Mouse (Mus musculus) heart, adult 2 months (tissue): ENCODE results near the gene Hgd. TPM values are rescaled to one million over a fixed set of nuclear protein-coding genes. Genes with fewer than 3 reads are reported as not detected.

ENCODE experiments used
- DNase-seq, 2 experiments: peaks; one replicate each; pipeline ENCODE4 v3.0.0; 2021
- H3K27ac ChIP-seq: fragments of 200-600 bp; 2 replicates; pipeline ENCODE4 v1.8.1; 2022
- H3K27me3 ChIP-seq: fragments of 200-500 bp; 2 replicates; pipeline ENCODE4 v1.6.1; 2012; ENCODE audit warnings: mild to moderate bottlenecking, low read length, inconsistent platforms, mixed read lengths; ENCODE audit not compliant: control insufficient read depth, insufficient read depth
- H3K36me3 ChIP-seq: fragments of 200-500 bp; 2 replicates; pipeline ENCODE4 v1.6.1; 2012; ENCODE audit warnings: low read length, inconsistent platforms; ENCODE audit not compliant: control insufficient read depth, insufficient read depth
- H3K4me1 ChIP-seq: fragments of 200-500 bp; 2 replicates; pipeline ENCODE4 v1.6.1; 2011; ENCODE audit warnings: low read length; ENCODE audit not compliant: control insufficient read depth, insufficient read depth
- H3K4me3 ChIP-seq: fragments of 200-600 bp; 2 replicates; pipeline ENCODE4 v1.8.1; 2022
- H3K79me2 ChIP-seq: fragments of 200-500 bp; replicated peaks from 2 replicates; pipeline ENCODE4 v1.6.1; 2012; ENCODE audit warnings: mild to moderate bottlenecking, inconsistent platforms, low read length, moderate library complexity, mixed read lengths; ENCODE audit not compliant: control insufficient read depth, insufficient read depth
- H3K9ac ChIP-seq: fragments of 200-500 bp; 2 replicates; pipeline ENCODE4 v1.6.1; 2012; ENCODE audit warnings: low read depth, mild to moderate bottlenecking, control low read depth, inconsistent platforms, low read length, mixed read lengths
- CTCF ChIP-seq: fragments of 200-600 bp; IDR thresholded peaks from 2 replicates; pipeline ENCODE4 v1.8.1; 2022; ENCODE audit warnings: antibody characterized with exemption, mild to moderate bottlenecking, moderate library complexity
- EP300 ChIP-seq: fragments of 200-500 bp; IDR thresholded peaks from 2 replicates; pipeline ENCODE4 v1.6.1; 2011; ENCODE audit warnings: low read depth, low read length, control low read depth; ENCODE audit not compliant: insufficient read depth
- POLR2A ChIP-seq: fragments of 200-500 bp; IDR thresholded peaks from 2 replicates; pipeline ENCODE4 v1.6.1; 2011; ENCODE audit warnings: mild to moderate bottlenecking, low read depth, low read length, control low read depth; ENCODE audit not compliant: insufficient read depth
- WGBS: fragments of 180-500 bp; shearing (Covaris S2); methylation state at CpG from one replicate; pipeline ENCODE4 v1.1.7; 2018; 5-methylcytosine and 5-hydroxymethylcytosine counted together
- intact Hi-C: fragments of 180-260 bp; cut with DNase I; formaldehyde crosslinking; loops from one replicate; pipeline ENCODE4 v1.15.1; 2025
- polyA plus RNA-seq: library from polyadenylated mRNA; depleted of rRNA; stranded (reverse); fragments of >200 nt; gene quantifications from 2 replicates; pipeline ENCODE4 v1.2.3, GENCODE M21; 2012
- total RNA-seq, 2 experiments: library from RNA; stranded (reverse); gene quantifications; 2 replicates each; pipeline ENCODE4 v1.2.3; 2021

Gene Hgd
- total and polyA plus RNA-seq, 3 experiments = 0.08 TPM; not detected in 2

- Histone ChIP-seq H3K79me2 (no peaks in the 10 kb centered on the region), H3K4me3 (no peak overlapping the region), H3K4me1 (no peaks in the 10 kb centered on the region), H3K36me3 (no peaks in the 10 kb centered on the region), H3K27ac (no peak overlapping the region), H3K9ac (no peak overlapping the region), H3K27me3 (no peaks in the 10 kb centered on the region)
- 68% methylated on average over 8 of the region's 8 CpGs for WGBS
- no peak for DNase-seq
- intact Hi-C loops = no loop called here
- no peak for TF ChIP-seq EP300
- no peak for TF ChIP-seq CTCF
- no peak for TF ChIP-seq POLR2A
These were observed 11.6 kb downstream of the Hgd start for GRCm38 (mm10) chr16:37591551-37591950.

DNA sequence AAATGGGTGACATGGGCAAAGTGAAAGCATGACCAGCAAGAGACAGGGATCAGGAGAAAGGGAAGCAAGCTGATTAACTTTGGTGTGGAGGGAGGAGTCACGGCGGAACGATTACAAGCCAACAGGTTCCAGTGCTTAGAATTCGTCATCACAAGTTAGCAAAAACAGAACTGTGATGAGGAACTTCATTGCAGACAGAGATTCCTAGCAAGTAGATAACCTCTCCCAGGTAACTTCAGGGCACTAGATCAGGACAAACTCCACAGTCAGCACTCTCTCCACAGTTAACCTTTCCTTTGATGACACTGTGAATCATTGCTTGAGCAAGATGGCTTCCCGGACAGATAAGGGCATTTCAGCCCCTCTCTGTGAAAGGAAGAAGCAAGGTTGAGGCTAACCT, 17.5 kb downstream of the Hgd start:
- Histone ChIP-seq H3K9ac (no peak overlapping the region), H3K27ac (no peak overlapping the region), H3K79me2 (no peaks in the 10 kb centered on the region), H3K36me3 (no peaks in the 10 kb centered on the region), H3K4me3 (no peak overlapping the region), H3K4me1 (no peaks in the 10 kb centered on the region), H3K27me3 (no peaks in the 10 kb centered on the region)
- no peak for DNase-seq
- 62% methylated on average over 5 of the region's 5 CpGs for WGBS
- intact Hi-C loops = no loop called here
- TF ChIP-seq EP300 = no peak
- no peak for TF ChIP-seq CTCF
- no peak for TF ChIP-seq POLR2A

- no peaks in the 10 kb centered on the region for H3K79me2 ChIP-seq
These were observed 18.5 kb downstream of the Hgd start for GRCm38 (mm10) chr16:37598463-37598862.

DNA sequence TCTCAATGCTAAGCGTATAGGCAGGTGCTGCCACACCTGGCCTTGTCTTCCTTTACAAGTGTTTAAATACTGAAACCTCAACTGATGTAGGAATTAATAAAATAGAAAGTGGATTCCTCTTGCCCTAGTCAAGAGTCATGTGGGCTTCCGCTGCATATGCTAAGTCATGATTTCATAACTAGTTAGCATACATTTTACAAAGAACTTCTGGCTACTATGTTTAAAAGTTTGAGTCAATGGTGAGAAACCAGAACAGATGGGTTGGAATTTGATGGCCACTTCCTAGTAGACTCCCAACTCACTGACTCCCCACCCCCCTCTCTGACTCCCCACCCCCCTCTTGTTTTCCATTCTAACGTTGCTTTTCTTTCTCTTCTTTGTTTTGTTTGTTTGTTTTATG, 19.4 kb downstream of the Hgd start:
- no peak overlapping the region for H3K27ac ChIP-seq
- no peak overlapping the region for H3K9ac ChIP-seq
- DNase-seq = no peak
- H3K27me3 ChIP-seq = no peaks in the 10 kb centered on the region
- WGBS = 68% methylated on average over 3 of the region's 3 CpGs
- intact Hi-C loops = no loop called here
- H3K36me3 ChIP-seq = no peaks in the 10 kb centered on the region
- no peaks in the 10 kb centered on the region for H3K79me2 ChIP-seq
- TF ChIP-seq EP300 = no peak
- TF ChIP-seq POLR2A = no peak
- TF ChIP-seq CTCF = no peak
- no peak overlapping the region for H3K4me3 ChIP-seq
- H3K4me1 ChIP-seq = no peaks in the 10 kb centered on the region

More at GRCm38 (mm10) chr16:37598463-37598862, 18.5 kb downstream of the Hgd start:
- Histone ChIP-seq H3K27me3 (no peaks in the 10 kb centered on the region), H3K9ac (no peak overlapping the region), H3K4me3 (no peak overlapping the region), H3K36me3 (no peaks in the 10 kb centered on the region), H3K27ac (no peak overlapping the region), H3K4me1 (no peaks in the 10 kb centered on the region)
- 94% methylated on average over 7 of the region's 7 CpGs for WGBS
- intact Hi-C loops = no loop called here
- DNase-seq = no peak
- no peak for TF ChIP-seq EP300

DNA sequence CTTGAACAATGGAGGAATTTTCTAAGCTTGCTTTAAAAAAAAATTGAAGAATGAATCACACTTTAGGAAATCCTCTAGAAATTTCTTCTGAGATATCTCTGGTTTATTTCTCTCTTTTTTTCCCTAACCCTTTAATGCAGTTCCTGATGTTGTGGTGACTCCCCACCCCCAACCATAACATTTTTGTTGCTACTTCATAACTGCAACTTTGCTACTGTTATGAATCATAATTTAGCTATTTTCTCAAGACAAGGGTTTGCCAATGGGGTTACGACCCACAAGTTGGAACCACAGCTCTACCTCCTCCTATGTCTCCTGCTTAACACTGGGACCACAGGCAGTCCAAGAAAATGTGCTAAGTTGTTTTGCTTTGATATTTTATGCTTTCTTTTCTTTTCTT, 23.5 kb downstream of the Hgd start:
- Histone ChIP-seq H3K79me2 (no peaks in the 10 kb centered on the region), H3K27ac (no peak overlapping the region), H3K36me3 (no peaks in the 10 kb centered on the region), H3K4me1 (no peaks in the 10 kb centered on the region), H3K9ac (no peak overlapping the region), H3K4me3 (no peak overlapping the region), H3K27me3 (no peaks in the 10 kb centered on the region)
- TF ChIP-seq CTCF (no peak), POLR2A (no peak), EP300 (no peak)
- 78% methylated on average over 1 of the region's 1 CpGs for WGBS
- intact Hi-C loops = no loop called here
- no peak for DNase-seq

- TF ChIP-seq EP300 (no peak), CTCF (no peak), POLR2A (no peak)
- H3K9ac ChIP-seq = no peak overlapping the region
- H3K27ac ChIP-seq = no peak overlapping the region
- 69% methylated on average over 6 of the region's 6 CpGs for WGBS
- intact Hi-C loops = no loop called here
- no peak for DNase-seq
- no peaks in the 10 kb centered on the region for H3K4me1 ChIP-seq
- no peaks in the 10 kb centered on the region for H3K79me2 ChIP-seq
- H3K36me3 ChIP-seq = no peaks in the 10 kb centered on the region
- no peak overlapping the region for H3K4me3 ChIP-seq
- no peaks in the 10 kb centered on the region for H3K27me3 ChIP-seq
These were observed 24.3 kb downstream of the Hgd start for GRCm38 (mm10) chr16:37604243-37604642.
